Mouse (Mus musculus) neural tube, embryonic 12.5 days (tissue): ENCODE data around the gene Prkrip1. TPM values are rescaled to one million over a fixed set of nuclear protein-coding genes. Genes with fewer than 3 reads are reported as not detected.
A peak's percentile ranks its signal among the peaks of the same experiment; 100 is the strongest.
"Not testable (repeated sequence)": the region's sequence is repeated elsewhere in the genome, so short reads cannot be mapped to it uniquely, and the experiment has no call there.

Experiments used
- ATAC-seq: fragments of 200-750 bp; cut with Nextera tagmentation; 2 replicates; pipeline ENCODE4 v1.8.0; 2017; ENCODE audit warnings: low read depth, mild to moderate bottlenecking, moderate TSS enrichment, moderate library complexity; ENCODE audit not compliant: low FRiP score
- H3K27ac ChIP-seq: fragments of 300-500 bp; sonication (generic); 2 replicates; pipeline ENCODE4 v1.5.1; 2016
- H3K27me3 ChIP-seq: fragments of 300-500 bp; sonication (generic); replicated peaks from 2 replicates; pipeline ENCODE4 v1.6.1; 2016; ENCODE audit warnings: mild to moderate bottlenecking
- H3K36me3 ChIP-seq: fragments of 300-500 bp; sonication (generic); 2 replicates; pipeline ENCODE4 v1.6.1; 2016; ENCODE audit warnings: mild to moderate bottlenecking
- H3K4me1 ChIP-seq: fragments of 300-500 bp; sonication (generic); 2 replicates; pipeline ENCODE4 v1.6.1; 2016
- H3K4me2 ChIP-seq: fragments of 300-500 bp; sonication (generic); replicated peaks from 2 replicates; pipeline ENCODE4 v1.6.1; 2016; ENCODE audit warnings: mild to moderate bottlenecking
- H3K4me3 ChIP-seq: fragments of 300-500 bp; sonication (generic); 2 replicates; pipeline ENCODE4 v1.5.1; 2016
- H3K9ac ChIP-seq: fragments of 300-500 bp; sonication (generic); 2 replicates; pipeline ENCODE4 v1.6.1; 2016; ENCODE audit warnings: mild to moderate bottlenecking
- H3K9me3 ChIP-seq: fragments of 300-500 bp; sonication (generic); 2 replicates; pipeline ENCODE4 v1.6.1; 2016; ENCODE audit warnings: mild to moderate bottlenecking
- WGBS: fragments of 180-500 bp; shearing (Covaris S2); methylation state at CpG from one replicate; pipeline ENCODE4 v1.1.7; 2016; 5-methylcytosine and 5-hydroxymethylcytosine counted together
- polyA plus RNA-seq: library from polyadenylated mRNA; unstranded; fragments of >200 nt; fragmentation: Nextera tagmentation; extraction: Ambion mirVana; gene quantifications from 2 replicates; pipeline ENCODE4 v1.2.1, GENCODE M21; 2016

Prkrip1 gene
- polyA plus RNA-seq, 1 experiment from 2014 or later: 78.9 TPM

DNA sequence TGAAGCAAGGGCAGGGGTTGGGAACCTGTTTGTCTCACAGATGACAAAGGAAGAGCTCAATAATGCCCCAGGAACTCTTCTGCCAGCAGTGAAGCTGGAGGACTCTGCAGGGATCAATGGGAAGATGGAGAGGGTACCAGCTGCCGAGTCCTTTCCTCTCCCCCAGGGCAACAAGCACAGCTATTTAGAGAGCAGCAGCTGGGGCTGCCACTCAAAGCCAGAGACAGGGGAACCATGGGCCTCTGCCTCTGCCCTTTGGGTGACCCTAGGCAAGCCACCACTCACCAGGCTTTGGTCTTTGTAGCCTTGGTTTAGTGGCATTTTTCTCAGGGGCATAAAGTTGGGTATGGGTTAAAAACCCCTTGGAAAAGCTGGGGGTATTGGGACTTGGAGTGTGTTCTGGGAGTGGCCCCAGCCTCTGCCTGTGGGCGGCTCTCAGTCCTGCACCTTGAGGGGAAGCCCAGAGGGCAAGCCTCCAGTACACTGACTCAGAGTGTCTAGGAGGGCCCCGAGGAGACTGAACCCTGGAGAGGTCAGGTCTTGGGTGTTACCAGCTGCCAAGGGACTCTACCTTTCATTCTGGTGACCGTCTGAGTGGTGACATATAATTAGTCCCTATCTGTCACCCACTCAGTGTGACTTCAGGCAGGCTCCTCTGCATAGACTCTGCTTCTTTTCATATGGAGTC, 31.7 kb upstream of the Prkrip1 start:
- Histone ChIP-seq H3K36me3 (peaks cover 45% of the 10 kb centered on the region), H3K4me1 (peaks cover 28% of the 10 kb centered on the region), H3K27me3 (no peaks in the 10 kb centered on the region), H3K9me3 (no peaks in the 10 kb centered on the region), H3K4me3 (no peak overlapping the region), H3K9ac (no peak overlapping the region), H3K4me2 (no peak overlapping the region), H3K27ac (no peak overlapping the region)
- ATAC-seq: 0 out of 2 replicates have a peak, but pooled peaks have one; percentile 33
- WGBS: 59% methylated on average over 4 of the region's 4 CpGs

- Histone ChIP-seq H3K27ac (no peak overlapping the region), H3K27me3 (no peaks in the 10 kb centered on the region), H3K4me1 (peaks cover 11% of the 10 kb centered on the region; the same call in 1 of the 2 replicates), H3K9me3 (no peaks in the 10 kb centered on the region), H3K36me3 (peaks cover 72% of the 10 kb centered on the region), H3K4me2 (no peak overlapping the region), H3K4me3 (no peak overlapping the region), H3K9ac (no peak overlapping the region)
- ATAC-seq: no peak
- WGBS: 81% methylated on average over 7 of the region's 7 CpGs
Observed at GRCm38 (mm10) chr5:136226246-136226876, 27.6 kb upstream of the Prkrip1 start.

GRCm38 (mm10) chr5:136218585-136218984, 19.8 kb upstream of the Prkrip1 start:
- H3K9me3 ChIP-seq: no peaks in the 10 kb centered on the region
- WGBS: 86% methylated on average over 12 of the region's 12 CpGs
- peaks cover 41% of the 10 kb centered on the region for H3K36me3 ChIP-seq
- H3K4me1 ChIP-seq: no peaks in the 10 kb centered on the region
- H3K9ac ChIP-seq: no peak overlapping the region
- ATAC-seq: no peak
- H3K4me2 ChIP-seq: no peak overlapping the region
- no peaks in the 10 kb centered on the region for H3K27me3 ChIP-seq
- no peak overlapping the region for H3K4me3 ChIP-seq
- no peak overlapping the region for H3K27ac ChIP-seq

DNA sequence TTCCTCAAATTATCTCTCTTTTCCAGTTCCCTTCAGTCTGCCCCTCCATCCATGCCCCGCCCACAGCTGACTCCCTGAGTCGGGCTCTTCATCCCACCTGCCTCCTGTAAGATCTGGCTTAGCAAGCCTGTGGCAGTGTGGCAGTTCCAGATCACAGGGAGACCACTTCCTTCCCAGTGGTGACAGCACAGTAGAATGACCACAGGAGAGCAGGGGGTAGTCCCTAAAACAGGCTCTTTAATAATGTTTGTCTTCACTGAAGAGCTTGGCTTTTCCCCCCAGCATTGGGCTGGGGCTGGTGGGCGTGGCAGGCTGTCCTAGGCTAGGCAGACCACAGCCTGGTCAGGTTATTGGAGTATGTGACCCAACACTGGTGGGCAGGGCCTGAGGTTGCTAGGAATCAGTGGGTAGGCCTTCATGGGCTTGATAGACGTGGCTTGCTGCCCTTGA, 19.2 kb upstream of the Prkrip1 start:
- Histone ChIP-seq H3K9ac (no peak overlapping the region), H3K9me3 (no peaks in the 10 kb centered on the region), H3K4me1 (no peaks in the 10 kb centered on the region), H3K36me3 (peaks cover 35% of the 10 kb centered on the region), H3K27me3 (no peaks in the 10 kb centered on the region), H3K4me2 (no peak overlapping the region), H3K4me3 (no peak overlapping the region), H3K27ac (no peak overlapping the region)
- ATAC-seq: no peak
- 72% methylated on average over 4 of the region's 4 CpGs for WGBS

DNA sequence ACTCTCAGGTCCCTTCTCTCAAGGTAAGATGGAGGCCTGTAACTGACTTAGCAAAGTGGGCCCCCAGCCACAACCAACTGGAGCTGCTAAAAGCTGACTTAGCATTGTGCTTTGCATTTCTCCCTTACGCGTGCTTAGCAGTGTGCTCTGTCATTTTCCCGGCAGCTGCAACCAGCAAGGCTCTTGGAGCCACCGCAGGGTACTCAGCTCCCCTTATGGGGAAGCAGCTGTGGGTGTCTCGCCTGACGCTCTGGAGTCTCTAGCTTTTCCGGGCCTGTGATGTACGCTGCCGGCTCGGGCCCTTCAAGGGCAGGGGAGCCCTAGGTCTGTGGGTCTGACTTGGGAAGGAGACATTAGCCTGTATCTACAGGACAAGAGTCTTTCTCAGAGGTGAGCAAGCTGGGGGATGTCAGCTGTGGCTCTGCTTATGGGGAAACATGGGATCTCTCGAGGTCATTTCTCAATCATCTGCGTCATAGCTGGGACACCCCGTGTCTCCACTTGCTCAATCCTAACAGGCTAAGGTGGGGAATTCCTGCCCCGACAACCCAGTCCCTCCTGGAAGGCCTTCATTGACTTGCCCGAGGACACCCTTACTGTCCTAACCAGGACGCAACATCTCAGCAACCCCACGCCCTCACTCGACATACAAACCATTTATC, 18.4 kb upstream of the Prkrip1 start:
- 87% methylated on average over 18 of the region's 18 CpGs for WGBS
- Histone ChIP-seq H3K27ac (no peak overlapping the region), H3K36me3 (peaks cover 33% of the 10 kb centered on the region), H3K9me3 (no peaks in the 10 kb centered on the region), H3K4me3 (no peak overlapping the region), H3K4me2 (no peak overlapping the region), H3K4me1 (no peaks in the 10 kb centered on the region), H3K27me3 (no peaks in the 10 kb centered on the region), H3K9ac (no peak overlapping the region; the same call in 1 of the 2 replicates)
- no peak for ATAC-seq

- 87% methylated on average over 5 of the region's 5 CpGs for WGBS
- ATAC-seq: no peak
- Histone ChIP-seq H3K4me2 (no peak overlapping the region), H3K4me1 (no peaks in the 10 kb centered on the region), H3K9ac (no peak overlapping the region), H3K4me3 (no peak overlapping the region), H3K9me3 (no peaks in the 10 kb centered on the region), H3K27me3 (no peaks in the 10 kb centered on the region), H3K36me3 (peaks cover 23% of the 10 kb centered on the region; the same call in 1 of the 2 replicates), H3K27ac (no peak overlapping the region)
Observed at GRCm38 (mm10) chr5:136215958-136216357, 17.2 kb upstream of the Prkrip1 start.

DNA sequence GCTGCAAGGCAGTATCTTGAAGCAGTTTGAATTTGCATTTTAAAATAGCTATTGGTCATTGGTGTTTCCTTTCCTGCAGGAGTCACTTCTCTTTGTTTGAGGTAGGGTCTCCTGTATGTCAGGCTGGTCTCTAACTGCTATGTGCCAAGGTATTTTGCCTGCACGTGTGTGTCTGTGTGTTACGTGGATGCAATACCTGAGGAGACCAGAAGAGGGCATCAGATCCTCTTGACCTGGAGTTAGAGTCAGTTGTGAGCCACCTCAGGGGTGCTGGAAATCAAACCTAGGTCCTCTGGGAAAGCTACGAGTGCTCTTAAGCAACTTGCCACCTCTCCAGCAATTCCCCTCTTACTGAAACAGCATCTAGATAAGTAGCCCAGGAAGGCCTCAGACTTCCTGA, 16.4 kb upstream of the Prkrip1 start:
- no peak overlapping the region for H3K4me2 ChIP-seq
- H3K36me3 ChIP-seq: peaks cover 16% of the 10 kb centered on the region; the same call in 1 of the 2 replicates
- H3K9me3 ChIP-seq: no peaks in the 10 kb centered on the region
- no peak overlapping the region for H3K4me3 ChIP-seq
- no peak overlapping the region for H3K9ac ChIP-seq
- H3K27ac ChIP-seq: no peak overlapping the region
- ATAC-seq: no peak
- no peaks in the 10 kb centered on the region for H3K27me3 ChIP-seq
- WGBS: 91% methylated on average over 3 of the region's 3 CpGs
- no peaks in the 10 kb centered on the region for H3K4me1 ChIP-seq

DNA sequence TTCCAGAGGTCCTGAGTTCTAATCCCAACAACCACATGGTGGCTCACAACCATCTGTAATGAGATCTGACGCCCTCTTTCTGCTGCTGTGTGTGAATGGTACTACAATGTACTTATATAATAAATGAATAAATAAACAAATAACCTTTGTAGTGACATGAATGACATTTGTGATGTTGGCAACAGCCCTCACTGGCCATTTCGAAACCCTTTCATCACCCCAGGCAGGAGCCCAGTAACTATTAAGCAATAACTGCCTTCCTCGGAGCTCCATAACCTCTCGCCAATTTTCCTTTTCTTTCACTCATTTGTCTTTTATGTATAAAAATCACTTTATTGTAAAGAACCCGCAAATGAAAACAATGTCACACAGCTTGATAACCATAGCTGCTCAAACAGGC, 15.0 kb upstream of the Prkrip1 start:
- Histone ChIP-seq H3K4me1 (no peaks in the 10 kb centered on the region), H3K9me3 (no peaks in the 10 kb centered on the region), H3K27me3 (no peaks in the 10 kb centered on the region), H3K27ac (no peak overlapping the region), H3K4me2 (no peak overlapping the region), H3K36me3 (peaks cover 3% of the 10 kb centered on the region; the same call in 1 of the 2 replicates), H3K9ac (no peak overlapping the region), H3K4me3 (no peak overlapping the region)
- 82% methylated on average over 5 of the region's 5 CpGs for WGBS
- no peak for ATAC-seq

DNA sequence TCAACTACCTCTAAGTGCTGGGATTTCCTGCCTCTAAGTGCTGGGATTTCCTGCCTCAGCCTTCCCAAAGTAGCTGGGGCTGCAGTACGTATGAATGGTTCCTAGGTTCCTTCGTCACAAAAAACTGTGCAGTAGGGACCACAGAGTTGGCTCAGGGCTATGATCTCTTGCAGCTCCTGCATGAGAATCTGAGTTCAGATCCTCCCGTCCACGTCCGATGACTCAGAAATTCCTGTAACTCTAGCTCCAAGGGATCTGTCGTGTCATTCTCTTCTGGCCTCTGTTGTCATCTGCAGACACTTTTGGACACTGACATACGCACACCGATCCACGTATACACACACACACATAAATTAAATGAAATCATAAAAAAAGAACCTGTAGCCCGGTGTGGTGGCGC, 14.0 kb upstream of the Prkrip1 start:
- H3K4me2 ChIP-seq: no peak overlapping the region
- no peak overlapping the region for H3K9ac ChIP-seq
- H3K4me3 ChIP-seq: no peak overlapping the region
- ATAC-seq: no peak
- no peak overlapping the region for H3K27ac ChIP-seq
- 91% methylated on average over 11 of the region's 11 CpGs for WGBS
- H3K27me3 ChIP-seq: no peaks in the 10 kb centered on the region
- H3K36me3 ChIP-seq: no peaks in the 10 kb centered on the region
- no peaks in the 10 kb centered on the region for H3K9me3 ChIP-seq
- H3K4me1 ChIP-seq: no peaks in the 10 kb centered on the region

GRCm38 (mm10) chr5:136211341-136212102, 12.8 kb upstream of the Prkrip1 start:
- H3K4me2 ChIP-seq, H3K4me1 ChIP-seq, ATAC-seq, H3K27me3 ChIP-seq, H3K27ac ChIP-seq, H3K9ac ChIP-seq, H3K4me3 ChIP-seq, H3K36me3 ChIP-seq, H3K9me3 ChIP-seq: not testable (repeated sequence)
- 90% methylated on average over 14 of the region's 14 CpGs for WGBS

GRCm38 (mm10) chr5:136210549-136210948, 11.8 kb upstream of the Prkrip1 start:
- WGBS: 71% methylated on average over 5 of the region's 5 CpGs
- no peaks in the 10 kb centered on the region for H3K4me1 ChIP-seq
- no peak for ATAC-seq
- no peak overlapping the region for H3K4me2 ChIP-seq
- H3K9ac ChIP-seq: no peak overlapping the region
- no peak overlapping the region for H3K27ac ChIP-seq
- no peaks in the 10 kb centered on the region for H3K36me3 ChIP-seq
- H3K9me3 ChIP-seq: no peaks in the 10 kb centered on the region
- H3K4me3 ChIP-seq: no peak overlapping the region
- no peaks in the 10 kb centered on the region for H3K27me3 ChIP-seq

DNA sequence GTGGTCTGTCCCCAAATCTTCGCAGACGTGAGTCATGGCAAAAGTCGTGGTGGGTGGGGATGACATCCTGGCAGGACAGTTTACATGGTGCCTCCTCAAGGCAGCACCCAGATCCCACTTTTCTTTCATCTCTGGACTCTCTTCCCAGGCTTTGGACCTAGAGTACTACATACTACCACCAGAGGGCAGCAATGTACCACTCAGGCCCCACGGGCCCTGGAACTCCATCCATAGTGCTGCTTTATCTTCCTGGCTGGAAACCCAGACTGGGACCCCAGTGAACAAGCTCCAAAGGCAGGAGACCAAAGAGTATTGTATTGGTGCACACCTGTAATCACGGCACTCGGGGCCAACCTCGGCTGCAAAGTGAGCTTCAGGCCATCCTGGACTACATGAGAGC, 3.1 kb upstream of the Prkrip1 start:
- ATAC-seq: peak; percentile 34; the same call in 1 of the 2 replicates
- no peak overlapping the region for H3K4me2 ChIP-seq
- peaks cover 4% of the 10 kb centered on the region for H3K36me3 ChIP-seq
- H3K4me1 ChIP-seq: peaks cover 6% of the 10 kb centered on the region
- no peak overlapping the region for H3K9ac ChIP-seq
- WGBS: 34% methylated on average over 7 of the region's 7 CpGs
- H3K27ac ChIP-seq: no peak overlapping the region
- H3K9me3 ChIP-seq: no peaks in the 10 kb centered on the region
- H3K27me3 ChIP-seq: no peaks in the 10 kb centered on the region
- no peak overlapping the region for H3K4me3 ChIP-seq
